Mouse (Mus musculus) stomach, postnatal 0 days (tissue): ENCODE results near the gene Ascl1. TPM values are rescaled to one million over a fixed set of nuclear protein-coding genes. Genes with fewer than 3 reads are reported as not detected.

Experiments
- ATAC-seq: fragments of 200-750 bp; cut with Nextera tagmentation; 2 replicates; pipeline ENCODE4 v1.8.0; 2017; ENCODE audit not compliant: low FRiP score, low TSS enrichment
- DNase-seq: peaks from one replicate; pipeline ENCODE4 v3.0.0-alpha.2; 2016; ENCODE audit warnings: low spot score
- H3K27ac ChIP-seq: fragments of 300-500 bp; sonication (generic); replicated peaks from 2 replicates; pipeline ENCODE4 v1.5.1; 2014; ENCODE audit warnings: mild to moderate bottlenecking, control low read depth
- H3K27me3 ChIP-seq: fragments of 300-500 bp; sonication (generic); 2 replicates; pipeline ENCODE4 v1.6.1; 2014; ENCODE audit warnings: low read length; ENCODE audit not compliant: control insufficient read depth, insufficient read depth
- H3K36me3 ChIP-seq: fragments of 300-500 bp; sonication (generic); 2 replicates; pipeline ENCODE4 v1.6.1; 2014; ENCODE audit warnings: low read length, mixed read lengths; ENCODE audit not compliant: control insufficient read depth, insufficient read depth
- H3K4me1 ChIP-seq: fragments of 300-500 bp; sonication (generic); replicated peaks from 2 replicates; pipeline ENCODE4 v1.6.1; 2014; ENCODE audit warnings: antibody characterized with exemption; ENCODE audit not compliant: control insufficient read depth, insufficient read depth
- H3K4me2 ChIP-seq: fragments of 300-500 bp; sonication (generic); replicated peaks from 2 replicates; pipeline ENCODE4 v1.6.1; 2014; ENCODE audit warnings: low read depth, mild to moderate bottlenecking, control low read depth, moderate library complexity
- H3K4me3 ChIP-seq: fragments of 300-500 bp; sonication (generic); 2 replicates; pipeline ENCODE4 v1.5.1; 2014; ENCODE audit warnings: low read depth, low read length, control low read depth
- H3K9ac ChIP-seq: fragments of 300-500 bp; sonication (generic); 2 replicates; pipeline ENCODE4 v1.6.1; 2014; ENCODE audit warnings: mild to moderate bottlenecking, low read length, control low read depth, mixed read lengths
- H3K9me3 ChIP-seq: fragments of 300-500 bp; sonication (generic); 2 replicates; pipeline ENCODE4 v1.6.1; 2016; ENCODE audit warnings: low read length; ENCODE audit not compliant: control insufficient read depth
- CTCF ChIP-seq: IDR thresholded peaks from 2 replicates; pipeline ENCODE4 v1.5.1; 2016; ENCODE audit warnings: antibody characterized with exemption, low read depth, mild to moderate bottlenecking, moderate library complexity
- EP300 ChIP-seq: optimal IDR thresholded peaks from 2 replicates; pipeline ENCODE3; 2016; ENCODE audit warnings: antibody characterized with exemption
- WGBS: fragments of 180-500 bp; shearing (Covaris S2); extraction: QIAGEN DNeasy Blood & Tissue Kit; methylation state at CpG from one replicate; pipeline ENCODE4 v1.1.7; 2014; 5-methylcytosine and 5-hydroxymethylcytosine counted together
- polyA plus RNA-seq: library from polyadenylated mRNA; unstranded; fragments of >200 nt; fragmentation: Nextera tagmentation; extraction: Ambion mirVana; gene quantifications from 2 replicates; pipeline ENCODE4 v1.2.1, GENCODE M21; 2015

Ascl1 gene
- polyA plus RNA-seq, 1 experiment from 2014 or later, result 1.5 TPM

DNA sequence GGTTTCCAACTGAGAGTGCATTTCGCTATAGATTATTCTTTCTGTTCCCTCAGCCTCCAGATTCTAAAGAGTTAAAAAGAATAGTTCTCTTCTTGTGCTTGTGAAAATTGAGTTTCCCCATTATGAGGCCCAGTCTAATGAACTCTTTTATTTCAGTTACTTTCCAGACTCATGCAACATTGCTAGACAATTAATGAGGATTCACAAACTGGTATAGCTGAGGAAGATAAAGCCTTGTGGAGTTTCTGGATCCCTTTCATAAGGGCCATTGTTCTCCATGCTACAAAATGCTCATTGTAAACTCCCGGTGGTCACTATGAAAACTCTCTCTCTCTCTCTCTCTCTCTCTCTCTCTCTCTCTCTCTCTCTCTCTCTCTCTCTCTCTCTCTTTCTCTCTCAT is 18.5 kb downstream of the Ascl1 start:
- H3K27me3 ChIP-seq, result no peaks in the 10 kb centered on the region
- no peak for ATAC-seq
- no peak overlapping the region for H3K4me2 ChIP-seq
- 79% methylated on average over 2 of the region's 2 CpGs for WGBS
- no peaks in the 10 kb centered on the region for H3K9me3 ChIP-seq
- no peak overlapping the region for H3K27ac ChIP-seq
- H3K36me3 ChIP-seq, result no peaks in the 10 kb centered on the region
- TF ChIP-seq CTCF (no peak), EP300 (no peak)
- H3K4me1 ChIP-seq, result no peaks in the 10 kb centered on the region
- no peak overlapping the region for H3K9ac ChIP-seq
- H3K4me3 ChIP-seq, result no peak overlapping the region
- DNase-seq, result no peak

DNA sequence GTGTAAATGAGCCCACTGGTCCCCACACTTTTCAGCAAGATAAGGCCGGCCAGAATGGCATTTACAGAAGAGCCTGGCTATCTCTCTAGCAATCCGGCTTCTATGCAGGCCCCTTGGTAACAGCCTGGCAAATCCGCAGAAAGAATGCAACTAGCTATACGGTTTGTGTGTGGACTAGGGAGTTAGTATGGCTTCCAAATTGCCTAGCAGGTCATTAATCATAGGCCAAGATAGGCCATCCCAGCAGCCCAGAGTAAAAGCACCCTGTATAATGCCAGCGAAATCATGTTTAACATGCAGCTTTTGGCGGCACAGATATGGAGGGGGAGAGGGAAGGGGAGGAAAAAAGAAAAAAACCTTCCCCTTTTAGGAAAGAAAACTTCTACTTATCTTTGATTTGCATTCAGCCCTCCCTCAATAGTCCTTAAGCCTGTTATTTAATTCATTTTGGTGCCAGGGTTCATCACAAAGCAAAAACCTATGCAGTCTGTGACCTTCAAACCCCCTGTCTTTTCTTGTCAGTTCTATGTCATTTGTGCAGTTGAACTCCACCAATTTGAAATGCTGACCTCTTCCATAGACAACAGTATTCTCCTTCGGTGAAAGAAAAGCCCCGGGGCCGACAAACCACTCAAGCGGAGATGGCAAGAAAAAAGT is 19.9 kb downstream of the Ascl1 start:
- no peak overlapping the region for H3K27ac ChIP-seq
- no peaks in the 10 kb centered on the region for H3K4me1 ChIP-seq
- WGBS, result 70% methylated on average over 10 of the region's 10 CpGs
- no peak overlapping the region for H3K4me3 ChIP-seq
- H3K27me3 ChIP-seq, result no peaks in the 10 kb centered on the region
- no peaks in the 10 kb centered on the region for H3K9me3 ChIP-seq
- H3K9ac ChIP-seq, result no peak overlapping the region
- no peaks in the 10 kb centered on the region for H3K36me3 ChIP-seq
- TF ChIP-seq EP300 (no peak), CTCF (no peak)
- H3K4me2 ChIP-seq, result no peak overlapping the region
- ATAC-seq (no peak), DNase-seq (no peak)

DNA sequence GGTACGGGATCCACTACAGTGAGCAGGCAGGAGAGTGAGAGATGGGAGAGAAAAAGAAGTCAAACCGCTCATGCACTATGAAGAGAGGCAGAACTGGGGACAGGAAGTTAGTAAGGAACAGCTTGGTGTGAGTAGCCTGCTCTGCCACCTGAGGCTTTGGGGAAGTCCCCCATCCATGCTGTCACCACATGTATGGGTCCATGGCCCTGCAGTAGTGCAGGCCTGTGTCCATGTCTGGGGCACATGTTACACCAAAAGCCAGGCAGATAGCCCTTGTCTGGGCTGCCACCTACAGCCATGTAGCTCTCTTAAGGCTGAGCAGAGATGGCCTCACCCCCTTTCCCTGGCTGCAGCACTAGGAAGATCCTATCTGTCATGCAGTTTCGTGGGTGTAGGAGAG is 42.7 kb downstream of the Ascl1 start:
- DNase-seq, result no peak
- Histone ChIP-seq H3K27ac (no peak overlapping the region), H3K4me1 (no peaks in the 10 kb centered on the region), H3K27me3 (no peaks in the 10 kb centered on the region), H3K9me3 (no peaks in the 10 kb centered on the region), H3K9ac (no peak overlapping the region), H3K36me3 (no peaks in the 10 kb centered on the region), H3K4me2 (no peak overlapping the region), H3K4me3 (no peak overlapping the region)
- 88% methylated on average over 3 of the region's 3 CpGs for WGBS
- TF ChIP-seq EP300 (no peak), CTCF (no peak)
- no peak for ATAC-seq

DNA sequence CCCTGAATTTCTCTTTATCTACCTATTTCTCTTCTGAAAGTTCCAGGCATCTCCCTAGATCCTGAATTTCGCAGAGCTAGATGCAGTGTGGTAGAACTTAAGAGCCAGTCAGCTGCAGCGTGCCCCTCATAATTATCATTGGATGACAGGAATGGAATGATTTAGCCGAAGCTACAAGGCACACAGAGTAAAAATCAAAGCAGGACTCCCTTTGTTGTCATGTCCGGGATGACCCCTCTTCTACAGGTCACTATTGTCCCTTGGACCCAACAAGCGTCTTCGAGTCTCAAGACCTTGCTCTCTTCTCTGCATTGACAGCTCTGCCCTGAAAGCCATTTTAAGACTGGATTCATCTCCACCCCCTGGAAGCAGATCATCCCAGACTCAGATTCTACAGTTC is 44.1 kb downstream of the Ascl1 start:
- no peaks in the 10 kb centered on the region for H3K36me3 ChIP-seq
- no peak overlapping the region for H3K4me3 ChIP-seq
- TF ChIP-seq CTCF, result no peak
- TF ChIP-seq EP300, result no peak
- no peak overlapping the region for H3K9ac ChIP-seq
- no peak overlapping the region for H3K27ac ChIP-seq
- no peak overlapping the region for H3K4me2 ChIP-seq
- ATAC-seq (no peak), DNase-seq (no peak)
- no peaks in the 10 kb centered on the region for H3K27me3 ChIP-seq
- WGBS, result 80% methylated on average over 6 of the region's 6 CpGs
- H3K4me1 ChIP-seq, result no peaks in the 10 kb centered on the region
- no peaks in the 10 kb centered on the region for H3K9me3 ChIP-seq

DNA sequence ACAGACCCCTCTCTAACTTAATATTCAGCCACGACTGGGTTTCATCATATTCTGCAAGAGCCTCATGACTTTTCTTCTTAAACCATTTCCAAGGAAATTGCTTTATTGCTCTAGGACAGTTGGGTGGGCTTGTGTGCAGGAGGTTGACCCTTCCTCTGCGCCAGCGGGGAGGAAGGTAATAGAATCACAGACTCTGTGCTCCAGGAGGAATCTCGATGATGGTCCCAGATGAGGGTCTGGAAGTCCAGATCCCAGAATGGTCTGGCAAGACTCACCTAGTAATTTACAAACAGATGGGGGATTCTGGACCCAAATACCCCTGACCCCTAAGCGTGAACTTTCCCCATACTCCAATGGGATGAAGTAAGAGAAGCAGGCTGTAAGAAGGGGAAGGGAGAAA is 45.2 kb downstream of the Ascl1 start:
- no peak overlapping the region for H3K4me2 ChIP-seq
- no peaks in the 10 kb centered on the region for H3K36me3 ChIP-seq

DNA sequence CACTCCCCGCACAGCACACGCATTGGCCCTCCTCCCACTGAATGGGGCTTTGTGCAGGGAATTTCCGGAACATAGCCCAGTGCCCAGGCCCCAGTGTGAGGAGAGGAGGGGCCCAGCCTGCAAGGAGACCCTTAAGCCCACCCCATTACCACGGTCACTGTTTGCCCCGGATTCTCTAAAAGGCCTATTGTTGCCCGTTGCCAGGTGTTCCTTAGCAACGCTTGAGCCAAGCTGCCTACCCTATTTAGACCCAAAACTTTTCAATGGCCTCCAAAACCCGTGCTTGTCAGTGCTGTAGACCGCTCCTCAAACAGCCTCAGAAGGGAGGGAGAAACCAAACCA is 45.7 kb downstream of the Ascl1 start:
- H3K4me3 ChIP-seq, result no peak overlapping the region
- DNase-seq (no peak), ATAC-seq (0 out of 2 replicates have a peak, but pooled peaks have one; percentile 40)
- no peak overlapping the region for H3K9ac ChIP-seq
- no peak overlapping the region for H3K4me2 ChIP-seq
- TF ChIP-seq CTCF, result no peak
- no peak for TF ChIP-seq EP300
- H3K27me3 ChIP-seq, result no peaks in the 10 kb centered on the region
- no peaks in the 10 kb centered on the region for H3K4me1 ChIP-seq
- under 1% methylated on average over 9 of the region's 9 CpGs for WGBS
- H3K36me3 ChIP-seq, result no peaks in the 10 kb centered on the region
- H3K27ac ChIP-seq, result no peak overlapping the region
- no peaks in the 10 kb centered on the region for H3K9me3 ChIP-seq

More for the DNA sequence above, 45.2 kb downstream of the Ascl1 start:
- Histone ChIP-seq H3K4me1 (no peaks in the 10 kb centered on the region), H3K27me3 (no peaks in the 10 kb centered on the region), H3K4me3 (no peak overlapping the region), H3K9me3 (no peaks in the 10 kb centered on the region), H3K27ac (no peak overlapping the region), H3K9ac (no peak overlapping the region)
- 65% methylated on average over 5 of the region's 5 CpGs for WGBS
- TF ChIP-seq EP300 (no peak), CTCF (no peak)
- ATAC-seq (no peak), DNase-seq (no peak)
